Mouse (Mus musculus): ENCODE measurements around the gene Cog6.

DNA sequence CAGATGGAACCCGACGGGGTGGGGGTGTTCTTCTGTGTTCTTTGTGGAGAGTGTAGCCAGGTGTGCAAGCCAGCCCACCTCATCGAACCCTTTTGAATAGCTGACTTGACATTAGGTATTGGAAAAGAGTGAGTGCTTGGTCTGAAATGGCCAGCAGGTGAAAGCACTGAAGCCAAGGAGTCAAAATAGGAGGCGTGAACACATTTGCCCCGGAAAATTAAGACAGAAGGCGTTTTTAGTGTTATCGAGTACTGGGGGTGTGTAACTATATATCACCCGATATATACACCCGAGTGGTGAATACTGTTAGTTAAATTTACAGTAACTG lies 25.2 kb upstream of the Cog6 start:
- TF ChIP-seq CTCF (IDR thresholded peaks at IDR 0.05; ENCODE audit: extremely low read depth, insufficient read depth, low read length), result no peak
- TF ChIP-seq POLR2A (IDR thresholded peaks at IDR 0.05; ENCODE audit: extremely low read depth, insufficient read depth, low read length), result no peak

Measured in cortical plate, adult 2 months (tissue).